In the genomic region with DNA sequence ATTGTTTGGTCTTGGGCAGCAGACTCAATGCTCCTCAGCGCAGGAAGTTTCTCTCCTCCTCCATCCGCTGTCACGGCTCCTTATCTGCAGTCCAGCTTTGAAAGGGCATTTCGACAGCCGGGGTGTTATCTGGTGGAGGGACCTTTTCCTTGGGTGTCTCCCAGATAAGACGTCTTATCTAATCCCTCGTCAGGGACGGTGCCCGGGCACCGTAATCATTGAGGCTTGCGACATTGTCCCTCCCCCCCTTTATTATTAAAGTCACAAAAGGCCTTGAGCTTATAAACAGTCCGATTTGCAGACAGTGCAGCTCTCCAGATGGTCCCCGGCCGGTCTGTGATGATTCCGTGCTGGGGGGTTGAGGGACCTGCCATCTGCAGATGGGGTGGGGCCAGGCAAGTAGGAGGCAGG, we compare ENCODE assay signal across 9 mouse cellular contexts. TPM values are rescaled to one million over a fixed set of nuclear protein-coding genes. Genes with fewer than 3 reads are reported as not detected.
DNase-seq lines count a peak whose midpoint lies in the region; ATAC-seq and TF ChIP-seq lines count a peak whose summit lies in the region.
"Had no signal": no experiment of that assay in that cellular context is flagged by ENCODE, and none has a peak within 500 bp of the region (broad histone marks: within the 10 kb centered on the region; RNA-seq: fewer than 3 reads in every experiment).

No protein-coding gene starts in this region.

- H3K4me2 ChIP-seq in kidney, embryonic 16.5 days (replicated peaks; ENCODE audit: low read depth, low read length) = no peak overlapping the region
- 0 out of 2 replicates have a peak overlapping the region, but pooled peaks have one; percentile 1 for H3K4me2 ChIP-seq in forebrain, embryonic 14.5 days (ENCODE audit: low read length)
- H3K4me2 ChIP-seq: limb, embryonic 15.5 days had no signal

- no peak for DNase-seq in kidney, postnatal 14 days
- peak; percentile 58 for DNase-seq in brain, embryonic 14.5 days (ENCODE audit: low read depth)
- no peak for DNase-seq in forebrain, embryonic 14.5 days (ENCODE audit: low spot score)
- DNase-seq in cerebellum, adult 2 months = no peak
- DNase-seq in right cerebral cortex, adult 2 months (ENCODE audit: low spot score in 2 of 2) = no peak
- DNase-seq: kidney, adult 9 months had no signal

- no peaks in the 10 kb centered on the region for H3K27me3 ChIP-seq in kidney, embryonic 16.5 days (ENCODE audit: insufficient read depth, low read length)
- H3K27me3 ChIP-seq in forebrain, embryonic 14.5 days (replicated peaks; ENCODE audit: control insufficient read depth, insufficient read depth, low read length) = no peaks in the 10 kb centered on the region
- no peaks in the 10 kb centered on the region for H3K27me3 ChIP-seq in cerebellum, adult 2 months (ENCODE audit: control insufficient read depth, insufficient read depth, low read length)

- ATAC-seq in kidney, embryonic 16.5 days (ENCODE audit: low FRiP score, low TSS enrichment) = no peak
- ATAC-seq in forebrain, embryonic 14.5 days = no peak
- peak; percentile 20 for ATAC-seq in megakaryocyte progenitor cell, adult 5-6 weeks (replicated peaks; ENCODE audit: poor library complexity)

- H3K9me3 ChIP-seq in kidney, embryonic 16.5 days (ENCODE audit: low read length) = no peaks in the 10 kb centered on the region
- H3K9me3 ChIP-seq in forebrain, embryonic 14.5 days (replicated peaks; ENCODE audit: control insufficient read depth, low read length) = no peaks in the 10 kb centered on the region
- H3K9me3 ChIP-seq: limb, embryonic 15.5 days had no signal

- H3K4me3 ChIP-seq in kidney, embryonic 16.5 days (ENCODE audit: low read length) = no peak overlapping the region
- no peak overlapping the region for H3K4me3 ChIP-seq in forebrain, embryonic 14.5 days (ENCODE audit: low read depth, low read length)
- no peak overlapping the region for H3K4me3 ChIP-seq in cerebellum, adult 2 months (replicated peaks; ENCODE audit: insufficient read depth, low read depth, low read length)
- H3K4me3 ChIP-seq: limb, embryonic 15.5 days had no signal

- H3K4me1 ChIP-seq in kidney, embryonic 16.5 days (ENCODE audit: insufficient read depth, low read length) = peaks cover 100% of the 10 kb centered on the region
- H3K4me1 ChIP-seq in forebrain, embryonic 14.5 days (ENCODE audit: control insufficient read depth, insufficient read depth, low read length) = peaks cover 57% of the 10 kb centered on the region
- peaks cover 25% of the 10 kb centered on the region for H3K4me1 ChIP-seq in cerebellum, adult 2 months (ENCODE audit: control insufficient read depth, insufficient read depth, low read length)

- peak overlapping the region; percentile 33; the same call in 1 of the 2 replicates for H3K9ac ChIP-seq in kidney, embryonic 16.5 days (replicated peaks; ENCODE audit: low read length)
- 0 out of 2 replicates have a peak overlapping the region, but pooled peaks have one; percentile 21 for H3K9ac ChIP-seq in forebrain, embryonic 14.5 days (ENCODE audit: low read length)
- H3K9ac ChIP-seq: limb, embryonic 15.5 days had no signal

- TF ChIP-seq CTCF in brain, embryonic 14.5 days (IDR thresholded peaks at IDR 0.05; ENCODE audit: borderline replicate concordance, extremely low read depth, insufficient read depth, insufficient read length) = no peak
- no peak for TF ChIP-seq CTCF in cerebellum, adult 2 months (IDR thresholded peaks at IDR 0.05; ENCODE audit: borderline replicate concordance, insufficient read depth, low read depth, low read length)

- TF ChIP-seq POLR2A in brain, embryonic 14.5 days (IDR thresholded peaks at IDR 0.05; ENCODE audit: borderline replicate concordance, extremely low read depth, insufficient read depth, insufficient read length, poor library complexity, severe bottlenecking) = no peak
- no peak for TF ChIP-seq POLR2A in cerebellum, adult 2 months (IDR thresholded peaks at IDR 0.05; ENCODE audit: borderline replicate concordance, insufficient read depth, low read length)

- WGBS in kidney, embryonic 16.5 days = 39% methylated on average over 15 of the region's 15 CpGs
- 41% methylated on average over 15 of the region's 15 CpGs for WGBS in forebrain, embryonic 14.5 days
- 40% methylated on average over 15 of the region's 15 CpGs for WGBS in cerebellum, adult 2 months

- peaks cover 3% of the 10 kb centered on the region; the same call in 1 of the 2 replicates for H3K36me3 ChIP-seq in kidney, embryonic 16.5 days (ENCODE audit: insufficient read depth, low read length)
- 0 out of 2 replicates have a peak, but pooled peaks cover 4% of the 10 kb centered on the region for H3K36me3 ChIP-seq in forebrain, embryonic 14.5 days (ENCODE audit: control insufficient read depth, insufficient read depth, low read length)
- H3K36me3 ChIP-seq: limb, embryonic 15.5 days had no signal

- peak overlapping the region; percentile 86 for H3K27ac ChIP-seq in kidney, embryonic 16.5 days (ENCODE audit: low read length)
- H3K27ac ChIP-seq in forebrain, embryonic 14.5 days (ENCODE audit: low read depth, low read length) = peak overlapping the region; percentile 67
- no peak overlapping the region for H3K27ac ChIP-seq in cerebellum, adult 2 months (ENCODE audit: insufficient read depth, low read length)
- H3K27ac ChIP-seq: limb, embryonic 15.5 days had no signal

RNA-seq across cellular contexts. Expression of a gene that starts 23.3 kb away (rescaled TPM):
- 4.1 and 4.5 TPM in 2 replicates for polyA plus RNA-seq in kidney, embryonic 16.5 days (2015; fragmentation: Nextera tagmentation; extraction: Ambion mirVana)
- 13.6 and 16.6 TPM in 2 replicates for polyA plus RNA-seq in brain, embryonic 14.5 days (2012; rRNA removed)
- polyA plus RNA-seq in forebrain, embryonic 14.5 days (2014; fragmentation: Nextera tagmentation; extraction: Ambion mirVana) = 4.5 and 5.0 TPM in 2 replicates
- total RNA-seq in megakaryocyte progenitor cell, adult 5-6 weeks (2015) = 0.47 and 0.88 TPM in 2 replicates
- 0.04 TPM in 1 of 2 replicates, not detected in the other for total RNA-seq in megakaryocyte progenitor cell, adult 5-6 weeks (2017)
- 18.7 and 20.5 TPM in 2 replicates for polyA plus RNA-seq in cerebellum, adult 2 months (2012; rRNA removed)
